Mouse (Mus musculus) spleen, adult 2 months (tissue): Measurements from ENCODE around the gene Urgcp.

ENCODE experiments used
- CTCF ChIP-seq: fragments of 200-500 bp; IDR thresholded peaks from 2 replicates; pipeline ENCODE4 v1.5.1; 2011; ENCODE audit warnings: mild to moderate bottlenecking, inconsistent platforms; ENCODE audit not compliant: insufficient read depth, insufficient read length, insufficient replicate concordance; ENCODE audit errors: extremely low read depth
- POLR2A ChIP-seq: fragments of 200-500 bp; IDR thresholded peaks from 2 replicates; pipeline ENCODE4 v1.6.1; 2011; ENCODE audit warnings: low read depth, low read length, inconsistent platforms

- TF ChIP-seq CTCF (no peak), POLR2A (no peak)
Observed at GRCm38 (mm10) chr11:5715630-5716105, 46.5 kb downstream of the Urgcp start, which contains the start of gene Mrps24.
